Mouse (Mus musculus) stomach, embryonic 15.5 days (tissue): ENCODE data around the gene BC035947. TPM values are rescaled to one million over a fixed set of nuclear protein-coding genes. Genes with fewer than 3 reads are reported as not detected.

Experiments
- polyA plus RNA-seq: library from polyadenylated mRNA; unstranded; fragments of >200 nt; fragmentation: Nextera tagmentation; extraction: Ambion mirVana; gene quantifications from 2 replicates; pipeline ENCODE4 v1.2.1, GENCODE M21; 2015

The BC035947 gene
- polyA plus RNA-seq, 1 experiment from 2014 or later, result 0.08 TPM

Other genes starting within 250 kb of the BC035947 start
- gene Sgpp2, start 201.8 kb downstream of the BC035947 start, polyA plus RNA-seq, result 19.5 and 22.5 TPM in 2 replicates
- 140 and 150 TPM in 2 replicates for gene Farsb, start 23.3 kb downstream of the BC035947 start, polyA plus RNA-seq
- 0.37 TPM in 1 of 2 replicates, not detected in the other for gene Mogat1, start 1.2 kb downstream of the BC035947 start, polyA plus RNA-seq
- 61.0 and 61.9 TPM in 2 replicates for gene Acsl3, start 145.7 kb upstream of the BC035947 start, polyA plus RNA-seq
- gene Utp14b, start 145.9 kb upstream of the BC035947 start, polyA plus RNA-seq, result 3.0 and 3.6 TPM in 2 replicates